Mouse (Mus musculus) ovary, adult 18-20 months (tissue): ENCODE data around the gene Fblim1.
"Not testable (repeated sequence)": the region's sequence is repeated elsewhere in the genome, so short reads cannot be mapped to it uniquely, and the experiment has no call there.

Source experiments
- DNase-seq: peaks from one replicate; pipeline ENCODE4 v3.0.0; 2022; ENCODE audit warnings: low spot score, mixed read lengths

Gene Fblim1

DNA sequence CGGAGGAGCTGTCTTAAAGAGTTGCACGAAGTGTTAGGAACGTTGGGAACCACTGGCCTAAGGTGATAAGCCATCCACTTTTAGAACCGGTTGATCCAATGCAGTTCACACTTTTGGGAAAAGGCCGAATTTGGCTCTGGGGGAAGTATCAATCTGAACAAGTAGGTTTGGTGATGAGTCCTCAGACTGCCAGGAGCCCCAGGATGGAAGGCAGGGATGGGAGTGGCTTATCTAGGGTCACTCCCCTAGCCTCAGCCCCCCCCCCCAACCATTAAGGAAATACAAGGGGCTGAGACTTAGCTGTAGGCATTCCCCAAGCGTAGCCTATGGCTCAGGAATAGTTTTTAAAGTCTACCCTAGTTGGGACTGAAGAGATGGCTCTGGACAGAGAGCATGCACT lies 39.7 kb downstream of the Fblim1 start:
- DNase-seq, result no peak

DNA sequence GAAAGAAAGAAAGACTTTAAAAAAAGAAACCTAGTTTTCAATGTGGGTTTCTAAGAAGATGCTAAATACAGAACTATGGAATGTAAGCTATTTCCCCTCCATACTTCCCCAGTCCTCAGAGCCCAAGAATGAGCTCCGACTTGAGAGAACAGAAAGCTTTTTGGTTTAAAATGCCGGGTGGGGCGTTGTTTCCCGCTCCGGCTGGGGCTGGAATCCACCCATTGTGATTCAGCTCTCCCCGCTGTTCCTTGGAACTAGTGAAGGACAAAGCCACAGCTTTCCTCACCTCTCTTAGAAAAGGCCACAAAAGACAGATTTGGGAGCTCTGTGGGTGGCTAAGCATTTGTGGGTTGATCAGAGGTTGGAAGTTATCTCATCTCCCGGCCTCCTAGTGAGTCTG lies 40.6 kb downstream of the Fblim1 start:
- no peak for DNase-seq

DNA sequence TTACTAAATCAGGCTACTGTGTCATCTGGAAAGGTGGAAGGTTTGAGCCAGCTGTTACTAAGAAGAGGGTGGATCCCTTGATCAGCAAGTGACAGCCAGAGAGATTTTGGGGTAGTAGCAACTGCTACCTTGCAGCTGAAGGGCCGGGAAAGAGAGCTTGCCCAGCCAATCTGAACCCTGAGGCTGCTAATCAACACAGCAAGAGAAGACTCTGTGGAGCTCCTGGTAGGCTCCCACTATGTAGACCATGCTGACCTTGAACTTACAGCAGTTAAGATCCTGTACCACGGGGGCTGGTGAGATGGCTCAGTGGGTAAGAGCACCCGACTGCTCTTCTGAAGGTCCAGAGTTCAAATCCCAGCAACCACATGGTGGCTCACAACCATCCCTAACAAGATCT lies 41.2 kb downstream of the Fblim1 start:
- DNase-seq, result no peak

DNA sequence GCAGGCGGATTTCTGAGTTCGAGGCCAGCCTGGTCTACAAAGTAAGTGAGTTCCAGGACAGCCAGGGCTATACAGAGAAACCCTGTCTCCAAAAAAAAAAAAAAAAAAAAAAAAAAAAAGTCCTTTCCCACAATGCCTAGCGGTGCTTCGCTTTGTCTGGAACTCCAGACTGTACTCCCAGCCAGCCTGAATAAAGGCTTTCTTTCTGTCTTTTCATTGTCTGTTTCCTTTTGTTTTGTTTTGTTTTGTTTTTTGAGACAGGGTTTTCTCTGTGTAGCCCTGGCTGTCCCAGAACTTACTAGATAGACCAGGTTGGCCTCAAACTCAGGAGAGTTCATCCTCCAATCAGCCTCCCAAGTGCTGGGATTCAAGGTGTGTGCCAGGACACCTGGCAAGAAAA lies 41.7 kb downstream of the Fblim1 start:
- DNase-seq, result no peak

DNA sequence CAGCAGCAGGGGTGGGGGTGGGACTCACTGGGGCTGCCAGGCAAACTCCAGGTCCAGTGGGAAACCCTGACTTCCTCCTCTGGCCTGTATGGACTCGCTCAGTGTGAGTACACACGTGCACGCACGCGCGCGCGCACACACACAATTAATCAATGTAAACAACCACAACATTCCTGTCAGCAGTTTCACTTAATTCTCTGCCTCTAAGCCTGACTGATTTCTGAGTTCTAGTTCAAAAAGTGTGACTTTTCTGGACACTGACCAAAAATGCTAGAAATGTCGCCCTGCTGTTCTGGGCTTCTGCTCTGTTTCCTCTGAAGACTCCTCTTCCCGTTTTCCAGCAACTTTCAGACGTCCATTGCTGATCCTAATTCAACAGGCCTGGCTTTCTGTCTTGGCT lies 43.6 kb downstream of the Fblim1 start:
- DNase-seq, result no peak

DNA sequence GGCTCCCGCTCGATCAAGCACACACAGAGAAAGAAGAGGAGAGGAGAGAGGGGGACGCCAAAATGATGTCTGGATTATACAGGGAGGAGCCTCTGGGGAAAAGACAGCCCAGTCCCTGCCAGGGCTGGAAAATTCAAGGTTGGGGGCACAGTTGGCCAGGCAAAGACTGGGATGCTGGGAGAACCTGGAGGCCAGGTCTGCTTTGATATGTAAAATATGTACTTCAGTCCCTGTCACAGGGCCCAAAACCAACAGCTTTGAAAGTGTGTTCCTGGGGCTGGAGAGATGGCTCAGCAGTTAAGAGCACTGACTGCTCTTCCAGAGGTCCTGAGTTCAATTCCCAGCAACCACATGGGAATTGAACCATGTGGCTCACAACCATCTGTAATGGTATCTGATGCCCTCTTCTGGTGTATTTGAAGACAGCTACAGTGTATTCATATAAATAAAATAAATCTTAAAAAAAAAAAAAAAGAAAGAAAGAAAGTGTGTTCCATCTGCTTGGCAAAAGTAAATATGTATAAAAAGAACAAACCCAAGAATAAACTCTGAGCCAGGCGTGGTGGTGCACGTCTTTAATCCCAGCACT lies 44.5 kb downstream of the Fblim1 start:
- not testable (repeated sequence) for DNase-seq

DNA sequence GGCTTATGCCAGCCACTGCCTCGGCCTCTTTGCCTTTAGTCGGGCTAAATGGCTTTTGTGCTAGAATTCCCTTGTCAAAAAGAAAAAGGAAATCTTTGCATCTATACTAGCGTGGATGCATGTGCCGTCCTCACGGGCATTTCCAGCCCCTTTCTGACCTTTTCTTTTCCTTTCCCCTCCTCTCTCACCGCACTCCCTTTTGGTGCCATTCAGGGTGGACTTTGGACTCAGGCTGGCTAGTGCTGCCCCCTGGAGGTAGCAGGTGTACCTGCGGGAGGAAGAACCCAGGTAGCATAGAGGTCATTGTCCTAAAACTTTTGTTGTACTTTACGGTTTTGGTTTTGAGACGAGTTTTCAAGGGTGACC lies 46.0 kb downstream of the Fblim1 start:
- peak; percentile 49 for DNase-seq

DNA sequence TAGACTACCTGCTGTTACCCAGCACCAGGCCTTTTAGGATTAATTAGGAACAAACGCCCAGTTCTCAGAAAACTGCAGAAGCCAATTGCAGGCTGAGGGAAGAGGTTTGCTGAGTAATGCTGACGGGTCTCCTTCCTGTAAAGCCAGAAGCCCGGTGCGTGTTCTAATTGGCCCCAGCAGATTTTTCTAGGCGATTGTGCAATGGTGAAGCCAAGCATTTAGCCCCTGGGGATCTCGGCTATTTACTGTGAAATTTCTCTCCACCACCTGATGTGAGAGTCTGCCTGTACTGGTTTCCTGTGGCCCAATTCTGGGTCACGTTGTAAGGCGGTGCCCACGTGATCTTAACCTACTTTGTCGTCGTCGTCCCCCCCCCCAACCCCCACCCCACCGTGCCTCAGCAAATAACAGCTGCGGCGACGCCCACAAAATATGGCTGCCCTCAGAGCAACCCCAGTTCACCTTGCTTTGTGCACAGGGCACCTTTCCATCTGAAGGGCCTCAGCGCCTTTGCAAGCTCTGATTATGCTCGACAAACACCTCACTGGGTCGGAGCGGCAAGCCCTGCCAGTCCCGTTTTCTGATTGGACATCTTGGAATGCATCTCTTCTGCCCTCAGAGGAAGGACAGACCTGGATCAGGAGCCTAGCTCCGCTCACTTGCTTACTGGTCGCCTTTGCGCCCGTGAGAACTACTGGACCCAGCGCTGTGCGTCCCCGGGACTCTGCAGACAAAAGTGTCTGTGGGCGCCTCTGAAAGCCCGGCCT lies 46.6 kb downstream of the Fblim1 start:
- DNase-seq, result peak; percentile 43

DNA sequence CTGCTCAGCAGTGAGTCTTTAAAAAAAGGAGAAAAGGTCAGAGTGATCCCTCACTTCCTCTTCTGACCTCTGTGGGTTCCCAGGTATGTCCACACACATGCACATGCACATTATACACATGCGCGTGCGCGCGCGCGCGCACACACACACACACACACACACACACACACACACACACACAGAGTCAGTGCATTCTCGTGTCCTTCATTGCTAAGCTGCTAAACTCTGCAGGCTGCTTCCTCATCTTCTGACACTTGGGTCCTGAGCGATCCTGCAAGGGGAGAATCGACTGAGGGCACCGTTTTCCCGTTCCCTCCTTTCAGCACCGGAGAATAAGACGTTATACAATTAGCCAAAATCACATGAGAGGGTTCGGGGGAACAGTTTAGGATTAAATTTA lies 47.2 kb downstream of the Fblim1 start:
- no peak for DNase-seq

DNA sequence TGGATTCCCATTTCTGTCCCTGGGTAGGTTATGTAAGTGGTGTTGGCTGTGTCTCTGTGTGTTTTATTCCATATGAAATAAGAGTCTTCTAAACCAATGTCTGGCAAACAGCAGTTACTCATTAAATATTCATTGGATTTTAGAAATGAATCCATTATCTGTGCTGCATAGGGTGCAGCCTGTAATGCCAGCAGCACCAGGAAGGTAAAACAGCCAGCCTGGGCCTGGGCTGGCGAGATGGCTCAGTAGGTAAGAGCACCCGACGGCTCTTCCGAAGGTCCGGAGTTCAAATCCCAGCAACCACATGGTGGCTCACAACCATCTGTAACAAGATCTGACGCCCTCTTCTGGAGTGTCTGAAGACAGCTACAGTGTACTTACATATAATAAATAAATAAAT lies 49.7 kb downstream of the Fblim1 start:
- DNase-seq, result not testable (repeated sequence)

DNA sequence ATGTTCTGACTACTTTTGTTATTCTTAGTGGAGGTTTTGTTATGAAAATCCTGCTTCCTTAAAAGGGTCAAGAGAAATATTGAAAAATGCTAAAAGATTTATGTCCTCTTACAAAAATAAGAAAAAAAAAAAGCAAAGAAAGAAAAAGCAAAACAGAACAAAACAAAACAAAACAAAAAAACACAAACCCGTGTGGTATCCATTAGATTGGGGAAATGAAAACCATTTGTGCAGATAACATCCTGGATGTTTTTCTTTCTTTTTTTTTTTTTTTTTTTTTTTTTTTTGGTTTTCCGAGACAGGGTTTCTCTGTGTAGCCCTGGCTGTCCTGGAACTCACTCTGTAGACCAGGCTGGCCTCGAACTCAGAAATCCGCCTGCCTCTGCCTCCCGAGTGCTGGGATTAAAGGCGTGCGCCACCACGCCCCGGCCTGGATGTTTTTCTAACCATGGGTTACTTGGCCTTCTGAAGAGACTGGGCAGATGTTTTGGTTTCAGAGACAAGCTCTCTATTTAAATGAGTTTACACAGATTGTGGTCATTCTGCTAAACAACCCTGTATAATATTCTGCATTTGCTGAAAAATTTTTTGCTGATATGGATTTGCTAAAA lies 51.5 kb downstream of the Fblim1 start:
- DNase-seq, result not testable (repeated sequence)

DNA sequence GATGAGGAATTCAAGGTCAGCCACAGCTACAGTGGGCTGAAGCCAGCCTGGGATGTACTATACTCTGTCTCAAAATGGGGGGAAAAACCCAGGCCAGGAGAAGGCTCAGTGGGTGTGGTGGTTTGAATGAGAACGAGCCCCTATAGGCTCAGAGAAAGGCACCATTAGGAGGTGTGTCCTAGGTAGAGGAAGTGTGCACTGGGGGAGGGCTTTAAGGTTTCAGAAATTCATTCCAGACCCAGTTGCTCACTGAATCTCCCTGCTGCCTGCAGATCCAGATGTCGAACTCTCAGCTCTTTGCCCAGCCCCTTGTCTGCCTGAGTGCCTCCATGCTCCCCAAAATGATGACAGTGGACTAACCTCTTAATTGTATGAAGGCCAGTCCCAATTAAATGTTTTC lies 53.4 kb downstream of the Fblim1 start:
- no peak for DNase-seq

DNA sequence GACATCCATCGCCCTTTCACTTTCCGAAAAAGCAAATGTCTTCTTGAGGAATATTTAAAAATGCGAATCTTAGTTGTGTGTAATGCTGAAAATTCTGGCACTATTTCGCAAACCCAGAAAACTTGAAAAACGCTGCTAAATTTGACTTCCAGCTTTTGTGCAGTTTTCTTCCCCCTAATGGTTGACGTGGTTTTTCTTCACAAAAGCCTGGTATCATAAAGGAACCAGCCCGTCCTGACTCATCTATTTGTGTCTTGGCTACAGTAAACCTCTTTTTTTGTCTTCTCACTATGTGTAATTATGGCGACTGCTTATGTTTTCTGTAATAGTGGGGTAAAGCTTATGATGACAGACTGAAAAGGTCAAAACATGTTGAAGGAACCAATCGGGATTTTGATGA lies 58.6 kb downstream of the Fblim1 start:
- DNase-seq, result no peak

DNA sequence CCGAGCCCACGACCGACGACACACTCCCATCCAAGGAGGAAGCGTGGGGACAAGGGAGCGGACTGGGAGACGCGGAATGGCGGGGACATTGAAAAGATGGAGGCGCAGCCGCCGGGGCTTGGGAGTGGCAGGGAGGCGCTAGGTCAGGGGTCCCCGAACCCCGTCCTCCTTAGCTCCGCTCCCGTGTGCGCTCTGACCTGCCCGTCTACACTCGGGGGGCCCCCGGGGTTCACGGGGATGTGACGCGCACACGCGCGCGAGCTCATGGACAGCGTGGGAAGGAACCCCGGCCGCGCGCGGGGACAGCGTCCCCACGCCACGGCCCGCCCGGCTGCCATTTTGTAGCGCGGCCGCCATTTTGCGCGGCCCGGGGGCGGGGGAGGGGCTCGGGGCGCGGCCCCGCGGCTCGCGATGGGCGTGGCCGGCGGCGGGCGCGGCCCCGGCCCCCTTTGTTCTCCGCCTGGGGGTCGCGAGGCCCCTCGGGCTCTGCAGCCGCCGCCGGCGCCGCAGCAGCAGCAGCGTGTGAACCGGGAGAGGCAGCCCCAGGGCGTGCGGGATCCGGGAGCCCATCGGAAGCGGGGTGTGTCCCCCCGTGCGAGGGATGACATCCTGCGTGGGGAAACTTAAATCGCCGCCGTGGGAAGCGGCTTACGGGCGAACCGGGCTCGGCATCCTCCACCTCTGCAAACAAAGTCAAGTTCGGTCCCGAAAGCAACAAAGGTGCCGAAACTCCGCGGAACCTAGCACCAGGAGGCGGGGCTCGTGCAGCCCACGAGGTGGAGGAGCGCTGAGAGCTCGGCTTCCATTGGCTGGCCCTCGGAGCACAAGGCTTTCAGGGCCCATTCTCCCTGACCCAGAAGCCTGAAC lies 59.3 kb downstream of the Fblim1 start:
- DNase-seq, result peak; percentile 83

DNA sequence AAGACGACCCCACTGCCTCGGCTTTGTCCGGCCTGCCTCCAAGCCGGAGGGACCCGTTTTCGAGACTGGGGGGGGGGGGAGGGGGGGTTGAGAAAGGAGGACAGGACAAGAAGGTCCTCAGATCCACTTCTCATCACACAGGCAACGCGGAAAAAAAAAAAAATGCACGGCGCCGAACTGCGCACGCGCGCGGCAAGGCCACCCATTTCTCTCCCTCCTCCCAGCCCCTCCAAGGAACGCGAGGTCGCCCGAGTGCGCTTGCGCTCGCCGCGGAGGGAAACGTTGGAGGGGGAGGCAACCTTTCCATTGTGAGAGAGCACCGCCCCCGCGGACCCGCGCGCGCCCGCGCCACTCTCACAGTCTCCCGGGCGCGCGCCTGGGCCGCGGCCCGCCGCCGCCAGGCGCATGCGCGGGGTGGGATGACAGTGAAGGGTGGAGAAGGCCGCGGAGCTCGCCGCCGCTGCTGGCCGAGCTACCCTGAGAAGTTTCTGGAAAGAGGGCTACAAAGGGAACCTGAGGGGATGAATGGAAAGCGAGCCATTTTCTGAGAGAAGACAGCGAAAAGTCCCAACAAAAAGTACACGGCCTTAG lies 60.1 kb downstream of the Fblim1 start:
- peak; percentile 99 for DNase-seq

DNA sequence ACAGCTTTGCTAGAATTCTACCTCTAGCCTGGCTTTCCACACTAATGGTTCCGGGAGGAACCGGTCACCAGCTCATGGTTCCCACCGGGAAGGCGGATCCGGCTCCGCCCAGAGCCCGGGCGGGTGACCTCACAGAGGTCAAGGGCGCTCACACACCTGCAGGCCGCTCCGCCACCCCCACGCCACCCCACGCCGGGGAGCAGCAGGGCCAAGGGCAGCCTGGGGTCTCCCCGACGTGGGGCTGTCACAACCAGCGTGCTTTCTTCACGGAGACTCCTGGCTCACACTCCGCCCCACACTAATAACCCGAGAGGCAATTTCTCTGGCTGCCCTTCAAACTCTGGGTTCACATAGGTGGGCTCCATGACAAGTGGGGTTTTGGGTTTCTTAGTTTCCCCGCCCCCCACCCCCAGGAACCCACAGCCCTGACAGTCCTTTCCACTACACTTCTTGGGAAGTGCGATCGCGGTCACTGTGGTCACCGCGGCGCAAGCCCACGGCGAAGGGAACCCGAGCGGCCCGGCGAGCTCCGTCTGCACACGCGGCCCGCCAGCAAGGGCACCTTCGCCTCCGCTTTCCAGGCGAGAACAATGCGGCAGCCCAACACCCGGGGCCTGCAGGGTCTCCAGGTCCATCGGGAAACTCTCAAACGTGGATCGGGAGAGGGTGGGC lies 60.7 kb downstream of the Fblim1 start:
- peak; percentile 61 for DNase-seq

DNA sequence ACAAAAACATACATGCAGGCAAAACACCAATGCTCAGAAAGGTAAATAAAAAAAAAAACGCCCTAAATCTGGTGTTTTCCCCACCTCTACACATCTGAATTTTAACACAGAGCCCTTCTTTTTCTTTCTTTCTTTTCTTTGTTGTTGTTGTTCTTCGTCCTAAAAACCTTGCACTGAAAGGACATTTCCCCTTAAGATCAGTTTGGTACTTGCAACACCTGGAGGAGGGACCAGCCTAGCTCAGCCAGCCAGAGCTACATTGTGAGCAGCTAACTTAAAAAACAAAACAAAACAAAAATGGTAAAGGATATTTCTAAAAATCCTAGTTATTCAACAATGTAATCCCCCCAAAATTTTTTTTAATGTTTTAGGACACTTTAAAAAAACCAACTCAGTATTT lies 61.4 kb downstream of the Fblim1 start:
- no peak for DNase-seq

DNA sequence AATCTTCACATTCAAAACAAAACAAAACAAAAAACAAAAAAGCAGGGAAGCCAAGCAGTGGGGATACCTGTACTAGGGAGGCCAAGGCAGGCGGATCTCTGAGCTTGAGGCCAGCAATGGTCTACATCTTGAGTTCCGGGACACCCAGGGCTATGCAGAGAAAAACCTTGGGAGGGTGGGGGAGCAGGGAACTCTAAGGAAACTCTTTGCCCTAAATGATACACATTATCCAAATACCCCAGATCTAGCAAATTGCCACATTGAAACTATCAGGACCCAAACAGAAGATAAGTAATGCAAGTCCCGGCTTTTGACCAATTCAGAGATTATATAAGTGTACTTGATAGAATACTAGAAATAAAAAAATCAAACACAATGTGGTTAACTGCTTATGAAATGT lies 62.3 kb downstream of the Fblim1 start:
- DNase-seq, result no peak

DNA sequence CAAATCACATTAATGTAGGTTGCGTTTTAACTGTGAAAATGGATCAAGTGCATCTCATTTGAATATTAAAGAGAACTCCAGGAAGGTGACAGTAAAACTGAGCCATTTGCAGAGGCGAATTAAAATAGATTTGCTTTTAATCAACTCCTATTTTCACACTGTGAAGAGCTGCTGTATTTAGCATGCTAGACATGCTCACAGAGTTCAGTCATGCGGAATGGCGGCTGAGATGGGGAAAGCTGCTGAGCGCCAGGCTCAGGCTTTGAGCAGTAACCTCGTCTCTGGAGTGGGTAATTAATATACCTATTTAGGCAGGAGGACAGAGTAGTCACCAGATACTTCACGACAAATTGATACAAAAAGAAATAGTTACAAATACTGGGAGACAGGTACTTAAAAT lies 64.0 kb downstream of the Fblim1 start:
- DNase-seq, result no peak

DNA sequence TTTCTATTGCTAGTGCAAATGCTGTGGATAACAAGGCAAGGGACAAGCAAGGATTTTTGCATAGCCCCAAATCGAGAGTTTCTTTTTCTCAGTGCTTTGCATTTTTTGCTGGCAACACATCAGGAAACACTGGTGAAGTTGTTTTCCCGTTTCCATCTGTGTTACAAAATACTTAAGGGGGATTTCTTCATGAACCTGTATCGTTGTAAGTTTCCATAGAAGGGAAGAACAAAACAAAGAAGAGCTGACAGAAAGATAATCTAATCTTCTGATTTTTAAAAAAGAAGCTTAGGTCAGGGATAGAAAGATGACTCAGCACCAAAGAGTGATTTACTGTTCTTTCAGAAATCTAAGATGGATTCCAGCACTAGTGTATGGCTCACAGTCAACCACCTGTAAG lies 65.1 kb downstream of the Fblim1 start:
- DNase-seq, result no peak

DNA sequence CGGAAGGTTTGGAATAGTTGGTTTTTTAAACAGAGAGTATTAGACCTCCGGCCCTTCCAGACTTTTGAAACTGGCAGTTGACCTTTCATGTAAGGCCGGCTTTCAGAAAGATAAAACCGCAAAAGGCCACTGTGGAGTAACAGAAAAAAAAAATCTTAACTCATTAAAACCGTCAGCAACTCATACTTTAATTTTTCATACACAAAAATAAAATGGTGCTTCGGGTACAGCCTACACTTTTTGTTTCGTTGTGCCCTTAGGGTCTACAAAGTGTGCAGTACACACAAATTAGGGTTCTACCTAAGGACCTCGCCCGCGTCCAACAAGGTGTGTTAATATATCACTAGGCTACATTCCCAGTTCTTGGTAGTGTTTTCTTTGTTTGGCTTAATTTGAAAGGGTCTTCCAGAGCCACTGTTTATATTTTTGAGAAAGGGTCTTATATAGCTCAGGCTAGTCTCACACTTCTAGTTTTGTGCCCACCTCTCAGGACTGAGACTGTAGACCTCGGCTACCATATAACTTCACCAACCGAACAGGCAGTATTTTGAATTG lies 66.6 kb downstream of the Fblim1 start:
- DNase-seq, result no peak
